Mouse (Mus musculus) adrenal gland, adult 2 months (tissue): ENCODE results near the gene Hace1. TPM values are rescaled to one million over a fixed set of nuclear protein-coding genes. Genes with fewer than 3 reads are reported as not detected.

Experiments
- DNase-seq: peaks from one replicate; pipeline ENCODE4 v3.0.0; 2021
- microRNA-seq, 2 experiments: library from miRNA; unstranded; fragments of <30 nt; microRNA quantifications; one replicate each; pipeline ENCODE4 v1.2.0; 2021
- polyA plus RNA-seq: library from polyadenylated mRNA; depleted of rRNA; stranded (reverse); fragments of >200 nt; gene quantifications from 2 replicates; pipeline ENCODE4 v1.2.3, GENCODE M21; 2012; rRNA removed
- total RNA-seq, 2 experiments: library from RNA; stranded (reverse); gene quantifications; 2 replicates each; pipeline ENCODE4 v1.2.3; 2021

Hace1 gene
- total and polyA plus RNA-seq, 3 experiments = 1.8 to 10.1 (median 6.2) TPM

DNA sequence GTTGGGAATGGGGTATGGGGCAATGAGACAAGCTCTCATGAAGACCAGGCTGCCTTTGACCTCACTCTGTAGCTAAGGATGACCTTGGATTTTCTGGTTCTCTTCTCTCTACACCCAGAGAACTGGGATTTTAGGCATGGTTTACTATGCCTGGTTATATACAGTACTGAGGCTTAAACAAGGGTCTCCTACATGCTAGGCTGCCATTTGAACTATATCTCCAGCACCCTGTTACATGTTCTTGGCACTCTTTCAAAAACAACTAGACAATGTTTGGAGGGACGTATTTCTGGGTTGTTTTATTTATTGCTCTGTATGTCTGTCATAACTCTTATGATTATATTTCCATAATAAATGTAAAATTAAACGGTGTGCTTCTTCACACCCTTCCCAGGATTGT lies 129.2 kb downstream of the Hace1 start:
- no peak for DNase-seq

DNA sequence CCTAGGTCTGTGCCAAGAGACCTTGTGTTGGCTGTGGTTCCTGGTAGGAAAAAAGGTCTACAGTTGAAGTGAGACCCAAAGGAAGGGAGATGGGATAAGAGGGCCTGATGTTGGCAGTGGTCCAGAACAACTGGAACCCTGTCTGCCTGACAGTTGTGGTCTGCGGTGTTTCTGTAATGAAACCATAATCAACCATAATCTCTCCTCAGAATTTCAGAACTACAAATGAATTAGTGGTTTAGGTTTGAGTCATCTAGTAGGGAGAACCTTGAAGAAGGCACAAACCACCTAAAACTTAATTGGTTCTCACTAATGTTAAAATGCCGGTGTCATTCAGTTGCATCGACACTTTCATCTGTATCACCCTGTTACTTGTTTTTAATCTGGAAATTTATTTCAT lies 133.2 kb downstream of the Hace1 start:
- DNase-seq = no peak

DNA sequence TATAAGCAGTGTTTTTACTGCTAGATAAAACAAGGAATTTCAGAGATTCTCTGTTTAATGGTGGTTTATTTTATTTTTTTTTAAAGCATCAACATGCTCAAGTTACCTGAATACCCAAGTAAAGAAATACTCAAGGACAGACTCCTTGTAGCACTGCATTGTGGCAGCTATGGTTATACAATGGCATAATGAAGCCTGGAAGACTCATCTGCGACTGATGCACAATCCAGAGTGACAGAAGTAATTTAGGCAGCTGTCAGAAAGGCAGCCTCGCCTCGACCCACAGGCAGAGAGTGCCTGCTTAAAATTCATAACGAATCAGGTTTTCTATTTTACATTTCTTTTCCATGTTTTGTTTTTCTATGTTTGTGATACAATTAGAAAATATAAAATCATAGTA lies 133.7 kb downstream of the Hace1 start:
- no peak for DNase-seq

Small RNA genes lying within 50 kb of the gene (microRNA-seq; reads per million reads assigned to microRNA genes)
- 0 reads per million in 2 experiments for gene Gm27731

Other genes starting within 250 kb of the Hace1 start
- gene Bves, start 242.1 kb upstream of the Hace1 start, total RNA-seq = under 1 TPM; 0.10 to 0.17 TPM
- gene Bves, start 242.1 kb upstream of the Hace1 start, polyA plus RNA-seq = 0.02 TPM in 1 of 2 replicates, not detected in the other
- not detected for gene Lin28b, start 91.4 kb upstream of the Hace1 start, total RNA-seq
- gene Lin28b, start 91.4 kb upstream of the Hace1 start, polyA plus RNA-seq = not detected in 2 replicates